ENCODE assay signal across 13 mouse cellular contexts in genomic region chr16:45223648-45224388, GRCm38 (mm10). TPM values are rescaled to one million over a fixed set of nuclear protein-coding genes. Genes with fewer than 3 reads are reported as not detected.
DNase-seq lines count a peak whose midpoint lies in the region; TF ChIP-seq lines count a peak whose summit lies in the region.
"Had no signal": no experiment of that assay in that cellular context is flagged by ENCODE, and none has a peak within 500 bp of the region (broad histone marks: within the 10 kb centered on the region; RNA-seq: fewer than 3 reads in every experiment).

TSS of gene Btla (plus strand) at chr16:45224315.

- TF ChIP-seq CTCF in spleen, adult 2 months (IDR thresholded peaks at IDR 0.05; ENCODE audit: extremely low read depth, insufficient read depth, insufficient read length, insufficient replicate concordance): no peak

- H3K27me3 ChIP-seq in spleen, adult 2 months (ENCODE audit: control insufficient read depth, insufficient read depth, low read length): no peaks in the 10 kb centered on the region

- H3K4me3 ChIP-seq in spleen, adult 2 months (ENCODE audit: extremely low read depth, insufficient read depth, insufficient read length): peak within 1 kb of the TSS; percentile 65

- H3K36me3 ChIP-seq in spleen, adult 2 months (ENCODE audit: control insufficient read depth, insufficient read depth, low read length): peaks cover 2% of the 10 kb centered on the region; the same call in 1 of the 2 replicates

- 9% methylated on average over 10 of the region's 10 CpGs for WGBS in spleen, adult 2 months

- peaks cover 9% of the 10 kb centered on the region; the same call in 1 of the 2 replicates for H3K4me1 ChIP-seq in spleen, adult 2 months (ENCODE audit: control insufficient read depth, insufficient read depth, insufficient read length)

- DNase-seq in 416B (ENCODE audit: low read depth): peak; percentile 83
- DNase-seq in B cell, adult 2 months: peak; percentile 65 to 66
- DNase-seq in c-Kit-positive CD71-negative TER-119-negative erythroid progenitor cells, embryonic 14.5 days (ENCODE audit: low read depth): peak; percentile 28
- DNase-seq in spleen, adult 2 months (ENCODE audit: low read depth in 1 of 2, low spot score in 2 of 2): peak; percentile 65 to 73
- no peak for DNase-seq in kidney, adult 8-10 months
- DNase-seq in left cerebral cortex, postnatal 10 days (ENCODE audit: extremely low spot score in 1 of 2, low spot score in 2 of 2): no peak
- no peak for DNase-seq in urinary bladder, postnatal 4 days (ENCODE audit: low spot score in 2 of 2)
- DNase-seq: gastrocnemius, postnatal 14 days; heart, postnatal 10 days; kidney, adult 9 months had no signal

- H3K27ac ChIP-seq in spleen, adult 2 months (ENCODE audit: insufficient read depth, low read length): peak within 1 kb of the TSS; percentile 92
- H3K27ac ChIP-seq: liver, embryonic 14.5 days had no signal

- TF ChIP-seq POLR2A in spleen, adult 2 months (IDR thresholded peaks at IDR 0.05; ENCODE audit: low read depth, low read length): peak; percentile 74

- intact Hi-C loops in left cerebral cortex, postnatal 10 days (cut with DNase I): no loop called here

RNA-seq across cellular contexts. Expression of gene Btla, which starts in this region (rescaled TPM):
- polyA plus RNA-seq in spleen, adult 2 months (2012; rRNA removed): 25.0 and 26.3 TPM in 2 replicates
- total RNA-seq in left cerebral cortex, postnatal 10 days (2021): under 1 TPM; 0.17 to 0.28 TPM
- total RNA-seq: midbrain, postnatal 0 days had no signal
- polyA plus RNA-seq: Patski had no signal

Comparison
In these comparisons a context has a peak if more than half of its experiments do, and no peak if none do; other contexts are left out.
1. DNase-seq: peak in 416B (single experiment), B cell, adult 2 months (2 of 2), c-Kit-positive CD71-negative TER-119-negative erythroid progenitor cells, embryonic 14.5 days (single experiment) and spleen, adult 2 months (2 of 2); none in kidney, adult 8-10 months (0 of 2), left cerebral cortex, postnatal 10 days (0 of 2) and urinary bladder, postnatal 4 days (0 of 2).